Mouse (Mus musculus) B cell, adult 67 days (primary cell): ENCODE data around the gene Kif28. TPM values are rescaled to one million over a fixed set of nuclear protein-coding genes. Genes with fewer than 3 reads are reported as not detected.

Experiments
- total RNA-seq, 2 experiments: library from RNA; stranded (reverse); gene quantifications; 4 replicates each; pipeline ENCODE4 v1.2.4; 2023

Kif28 gene
- total RNA-seq, result not detected

GRCm38 (mm10) chr1:179745171-179745570 is at the start of gene Kif28:
Gene Kif28, minus strand, starts transcription at chr1:179745271.

GRCm38 (mm10) chr1:179668013-179668805 is 76.9 kb downstream of the Kif28 start, which contains the start of gene Sccpdh:
Gene Sccpdh, plus strand, starts transcription at chr1:179668210.

Other genes with a start within 250 kb of the Kif28 start
- 10 to 100 TPM; 39.4 to 42.6 TPM for gene Smyd3, start 227.2 kb downstream of the Kif28 start, total RNA-seq
- gene Tfb2m, start 199.0 kb downstream of the Kif28 start, total RNA-seq, result 10 to 100 TPM; 28.7 to 33.3 TPM
- 10 to 100 TPM; 21.8 to 23.6 TPM for gene Cnst, start 198.9 kb downstream of the Kif28 start, total RNA-seq
- 1 to 10 TPM; 6.3 to 6.4 TPM for gene Sccpdh, start 77.1 kb downstream of the Kif28 start, total RNA-seq
- not detected for gene Gm10518, start 58.1 kb upstream of the Kif28 start, total RNA-seq
- gene Ahctf1, start 58.4 kb upstream of the Kif28 start, total RNA-seq, result 100 to 1,000 TPM; 122 to 127 TPM
- 1 to 10 TPM in 1 of 2 experiments, under 1 TPM in 1; 0.42 to 2.1 TPM for gene Cdc42bpa, start 215.2 kb upstream of the Kif28 start, total RNA-seq